Mouse (Mus musculus) CH12.LX (cell line): ENCODE data around the gene Zscan21.

Experiments used
- CTCF ChIP-seq, 2 experiments: IDR thresholded peaks in 1 of 2; conservative IDR thresholded peaks in 1 of 2; 2 replicates each; pipeline ENCODE4 v1.5.1; 2011 to 2012; ENCODE audit warnings: low read depth in 2 of 2, low read length in 2 of 2, improper control_type of control experiment in 1 of 2, inconsistent platforms in 1 of 2, mild to moderate bottlenecking in 1 of 2, moderate library complexity in 1 of 2
- EP300 ChIP-seq: IDR thresholded peaks from 2 replicates; pipeline ENCODE4 v1.6.1; 2011; ENCODE audit warnings: low read length, improper control_type of control experiment
- MXI1 ChIP-seq: IDR thresholded peaks from 2 replicates; pipeline ENCODE4 v1.6.1; 2011; ENCODE audit warnings: mild to moderate bottlenecking, low read depth, low read length, improper control_type of control experiment
- POLR2A ChIP-seq: IDR thresholded peaks from 2 replicates; pipeline ENCODE4 v1.6.1; 2011; ENCODE audit warnings: low read depth, mild to moderate bottlenecking, improper control_type of control experiment, low read length

- TF ChIP-seq CTCF (conservative IDR thresholded peaks at IDR 0.05 in 1 of 2, IDR thresholded peaks at IDR 0.05 in 1 of 2; ENCODE audit: low read depth in 2 of 2, low read length in 2 of 2) (peak in 1 of 2 experiments; percentile 51; a peak in 2 of 4 replicates), EP300 (no peak), POLR2A (no peak), MXI1 (no peak)
Measured at GRCm38 (mm10) chr5:138090271-138090670, 26.4 kb upstream of the Zscan21 start.
